Mouse (Mus musculus): Measurements from ENCODE around the gene Cmtm1. TPM values are rescaled to one million over a fixed set of nuclear protein-coding genes. Genes with fewer than 3 reads are reported as not detected.

Gene Cmtm1
- polyA plus RNA-seq, 1 experiment from 2014 or later, result not detected

Other genes starting within 250 kb of the Cmtm1 start
- gene Cdh5, start 208.5 kb downstream of the Cmtm1 start, polyA plus RNA-seq (2015; fragmentation: Nextera tagmentation; extraction: Ambion mirVana), result 6.0 and 8.0 TPM in 2 replicates
- not detected in 2 replicates for gene Bean1, start 139.7 kb downstream of the Cmtm1 start, polyA plus RNA-seq (2015; fragmentation: Nextera tagmentation; extraction: Ambion mirVana)
- 5.5 and 5.7 TPM in 2 replicates for gene Tk2, start 61.6 kb downstream of the Cmtm1 start, polyA plus RNA-seq (2015; fragmentation: Nextera tagmentation; extraction: Ambion mirVana)
- gene Cklf, start 59.3 kb downstream of the Cmtm1 start, polyA plus RNA-seq (2015; fragmentation: Nextera tagmentation; extraction: Ambion mirVana), result 19.0 and 20.9 TPM in 2 replicates
- not detected in 2 replicates for gene Cmtm2a, start 17.0 kb downstream of the Cmtm1 start, polyA plus RNA-seq (2015; fragmentation: Nextera tagmentation; extraction: Ambion mirVana)
- not detected in 2 replicates for gene Gm45711, start 64 bp downstream of the Cmtm1 start, polyA plus RNA-seq (2015; fragmentation: Nextera tagmentation; extraction: Ambion mirVana)
- gene Gm11020, start 11.4 kb upstream of the Cmtm1 start, polyA plus RNA-seq (2015; fragmentation: Nextera tagmentation; extraction: Ambion mirVana), result not detected in 2 replicates
- not detected in 2 replicates for gene Cmtm2b, start 12.1 kb upstream of the Cmtm1 start, polyA plus RNA-seq (2015; fragmentation: Nextera tagmentation; extraction: Ambion mirVana)
- 20.9 and 23.5 TPM in 2 replicates for gene Cmtm3, start 29.3 kb upstream of the Cmtm1 start, polyA plus RNA-seq (2015; fragmentation: Nextera tagmentation; extraction: Ambion mirVana)
- 0.40 and 0.56 TPM in 2 replicates for gene Cmtm4, start 85.7 kb upstream of the Cmtm1 start, polyA plus RNA-seq (2015; fragmentation: Nextera tagmentation; extraction: Ambion mirVana)
- 13.5 and 16.2 TPM in 2 replicates for gene Dync1li2, start 132.9 kb upstream of the Cmtm1 start, polyA plus RNA-seq (2015; fragmentation: Nextera tagmentation; extraction: Ambion mirVana)
- gene Terb1, start 199.8 kb upstream of the Cmtm1 start, polyA plus RNA-seq (2015; fragmentation: Nextera tagmentation; extraction: Ambion mirVana), result 0.03 TPM in 1 of 2 replicates, not detected in the other
- 43.1 and 49.9 TPM in 2 replicates for gene Nae1, start 224.5 kb upstream of the Cmtm1 start, polyA plus RNA-seq (2015; fragmentation: Nextera tagmentation; extraction: Ambion mirVana)
- gene Car7, start 224.5 kb upstream of the Cmtm1 start, polyA plus RNA-seq (2015; fragmentation: Nextera tagmentation; extraction: Ambion mirVana), result 3.7 and 4.2 TPM in 2 replicates